Mouse (Mus musculus) brain, adult 10 weeks (tissue): Measurements from ENCODE around the gene Cnga4. TPM values are rescaled to one million over a fixed set of nuclear protein-coding genes. Genes with fewer than 3 reads are reported as not detected.

Experiments used
- polyA plus RNA-seq: library from polyadenylated mRNA; stranded (reverse); fragments of 350-450 nt; fragmentation: Illumina TruSeq; extraction: RNeasy Lipid Tissue Mini Kit (QIAGEN cat#74804); gene quantifications from one replicate; pipeline ENCODE4 v1.2.3, GENCODE M21; 2015; ENCODE audit warnings: low read depth, low replicate concordance

Cnga4 gene
- 1.3 TPM for polyA plus RNA-seq

DNA sequence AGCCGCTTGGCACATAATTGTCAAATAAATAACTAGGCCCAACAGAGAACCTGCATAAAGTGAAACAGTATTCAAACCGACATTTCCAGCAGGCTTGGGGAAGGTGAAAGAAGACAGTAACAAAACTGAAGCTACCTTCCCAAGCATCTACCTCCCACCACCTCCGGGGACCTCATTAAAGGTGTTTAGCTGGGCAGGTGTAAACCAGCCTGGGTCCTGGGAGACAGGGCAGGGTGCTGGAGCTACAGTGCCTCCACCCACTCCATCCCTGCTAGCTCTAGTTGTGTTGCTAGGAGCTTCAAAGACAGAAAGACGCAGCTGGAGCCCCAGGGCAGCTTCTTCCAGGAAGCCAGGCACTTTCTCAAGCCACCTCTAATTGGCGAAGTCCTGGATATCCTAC lies at the start of gene Cnga4:
Cnga4 (plus strand) TSS at position 301 of the 400 bp plus-strand sequence.

DNA sequence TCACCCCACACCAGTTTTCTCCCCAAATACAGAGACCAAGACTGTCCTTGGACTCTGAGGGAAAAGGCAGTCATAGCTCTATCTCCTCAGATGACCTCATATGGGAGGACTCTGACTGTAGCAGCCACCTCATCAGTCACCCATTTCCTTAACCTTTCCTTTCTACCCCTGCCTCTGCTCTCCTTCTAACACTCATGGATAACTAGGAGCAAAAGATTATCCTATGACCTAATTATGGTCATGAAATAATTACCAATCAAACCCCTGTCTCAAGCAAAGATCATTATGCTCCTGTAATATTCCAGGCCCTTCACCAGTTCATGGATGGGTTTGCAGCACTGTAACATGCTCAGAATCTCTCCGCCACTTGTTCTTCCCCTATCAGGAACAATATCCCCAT lies 36.4 kb upstream of the Cnga4 start, which contains the start of gene Olfr692:
Olfr692 (plus strand) TSS at position 301 of the 400 bp plus-strand sequence.

DNA sequence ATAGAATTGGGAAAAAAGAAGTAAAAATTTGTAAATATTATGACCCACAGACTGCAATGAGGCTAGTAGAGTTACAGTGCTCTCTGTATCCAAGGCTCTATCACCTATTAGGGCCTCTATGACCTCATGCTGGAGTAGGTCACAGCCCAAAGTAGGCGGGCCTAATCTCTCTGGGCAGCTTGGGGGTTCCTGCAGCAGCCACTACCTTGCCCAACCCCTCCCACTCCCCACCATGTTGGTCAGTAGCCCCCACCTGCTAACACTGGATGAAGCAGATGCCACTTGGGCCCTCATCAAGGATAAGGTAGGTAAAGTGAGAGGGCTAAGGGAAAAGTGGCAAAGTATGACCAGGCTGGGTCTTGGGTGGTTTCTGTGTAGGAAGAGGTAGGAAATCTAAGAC lies 29.5 kb upstream of the Cnga4 start, which contains the start of gene Gm5901:
Gm5901 (plus strand) TSS at position 173 of the 400 bp plus-strand sequence.

DNA sequence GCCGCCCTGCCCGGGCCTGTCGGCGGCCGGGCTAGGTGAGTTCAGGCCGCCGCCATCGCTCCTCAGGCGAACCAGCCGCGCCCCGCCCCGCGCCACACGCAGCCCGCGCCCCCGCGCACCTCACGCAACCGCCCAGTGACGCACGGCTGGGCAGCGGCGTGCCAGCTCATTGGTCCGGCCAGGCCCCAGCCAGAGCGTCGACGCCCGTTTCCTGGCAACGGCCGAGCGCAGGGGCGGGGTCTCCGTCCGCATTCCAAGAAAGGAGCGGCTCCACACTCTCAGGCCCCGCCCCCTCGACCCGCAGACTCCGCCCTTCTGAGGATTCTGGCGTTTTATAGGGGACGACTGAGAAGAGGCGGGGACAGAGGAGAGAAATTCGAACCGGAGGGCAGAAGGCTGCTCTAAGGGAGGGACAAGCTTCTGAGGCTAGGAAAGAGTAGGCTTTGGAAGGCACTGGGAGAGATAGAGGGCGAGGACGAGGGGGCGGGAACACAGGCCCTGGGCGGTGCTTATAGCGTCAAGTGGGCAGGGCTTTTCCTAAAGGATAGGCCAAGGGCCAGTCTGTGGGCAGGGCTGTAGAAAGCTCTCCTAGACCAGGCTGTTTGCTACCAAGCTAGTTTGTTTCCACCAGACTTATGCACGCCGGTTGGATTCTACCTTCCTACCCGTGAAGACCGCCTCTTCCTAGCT lies 4.3 kb upstream of the Cnga4 start, which contains the start of gene Fam160a2:
Fam160a2 (minus strand) TSS at position 120 of the 690 bp plus-strand sequence.

DNA sequence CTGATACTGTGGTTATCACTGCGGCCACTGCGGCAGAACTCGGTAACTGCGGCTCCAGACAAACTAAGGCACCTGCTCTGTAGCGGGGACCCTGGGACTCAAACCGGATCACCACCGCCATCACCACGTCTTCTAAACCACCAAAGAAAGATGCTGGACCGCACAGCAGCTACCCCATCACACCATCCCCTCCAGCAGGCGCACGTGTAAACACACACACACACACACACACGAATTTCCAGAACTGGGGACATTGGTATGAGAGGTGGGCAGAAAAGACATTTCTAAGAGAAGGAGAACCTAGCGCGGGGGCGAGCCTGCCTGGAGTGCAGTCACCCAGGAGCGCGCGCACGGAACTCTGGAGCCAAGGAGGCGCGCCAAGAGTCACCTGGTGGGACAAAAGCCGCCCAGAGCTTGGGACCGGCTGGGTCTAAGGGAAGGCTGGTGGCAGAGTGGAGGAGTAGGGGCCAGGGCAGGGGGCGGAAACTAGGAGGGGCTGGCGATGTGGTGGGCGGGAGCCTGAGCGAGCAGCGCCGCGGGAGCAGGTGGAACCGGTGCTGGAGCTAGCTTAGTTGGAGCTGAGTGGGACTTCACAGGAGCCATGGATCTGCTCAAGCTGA lies 21.2 kb downstream of the Cnga4 start, which contains the start of gene Cckbr:
Cckbr (plus strand) TSS at position 308 of the 620 bp plus-strand sequence.

Other genes with a start within 250 kb of the Cnga4 start
- not detected for gene Olfr684, start 240.9 kb upstream of the Cnga4 start, polyA plus RNA-seq
- not detected for gene Olfr685, start 218.6 kb upstream of the Cnga4 start, polyA plus RNA-seq
- not detected for gene Olfr686, start 197.1 kb upstream of the Cnga4 start, polyA plus RNA-seq
- not detected for gene Olfr688, start 116.5 kb upstream of the Cnga4 start, polyA plus RNA-seq
- not detected for gene Olfr689, start 93.4 kb upstream of the Cnga4 start, polyA plus RNA-seq
- gene Olfr690, start 70.5 kb upstream of the Cnga4 start, polyA plus RNA-seq, result not detected
- gene Olfr691, start 62.3 kb upstream of the Cnga4 start, polyA plus RNA-seq, result not detected
- not detected for gene Olfr692, start 36.3 kb upstream of the Cnga4 start, polyA plus RNA-seq
- not detected for gene Gm5901, start 29.5 kb upstream of the Cnga4 start, polyA plus RNA-seq
- 27.9 TPM for gene Fam160a2, start 4.5 kb upstream of the Cnga4 start, polyA plus RNA-seq
- gene Cckbr, start 21.2 kb downstream of the Cnga4 start, polyA plus RNA-seq, result 40.7 TPM
- gene Cavin3, start 77.7 kb downstream of the Cnga4 start, polyA plus RNA-seq, result 23.3 TPM
- gene Smpd1, start 149.8 kb downstream of the Cnga4 start, polyA plus RNA-seq, result 102 TPM
- gene Apbb1, start 177.1 kb downstream of the Cnga4 start, polyA plus RNA-seq, result 448 TPM
- 1.3 TPM for gene Hpx, start 195.6 kb downstream of the Cnga4 start, polyA plus RNA-seq
- gene Trim3, start 229.0 kb downstream of the Cnga4 start, polyA plus RNA-seq, result 125 TPM
- 103 TPM for gene Timm10b, start 235.5 kb downstream of the Cnga4 start, polyA plus RNA-seq
- 102 TPM for gene Arfip2, start 235.8 kb downstream of the Cnga4 start, polyA plus RNA-seq
- 9.4 TPM for gene Gm45799, start 236.0 kb downstream of the Cnga4 start, polyA plus RNA-seq
- gene Dnhd1, start 246.3 kb downstream of the Cnga4 start, polyA plus RNA-seq, result 2.7 TPM